Mouse (Mus musculus) heart, adult 2 months (tissue): ENCODE measurements around the gene Cerkl.

ENCODE experiments used
- CTCF ChIP-seq: fragments of 200-600 bp; IDR thresholded peaks from 2 replicates; pipeline ENCODE4 v1.8.1; 2022; ENCODE audit warnings: antibody characterized with exemption, mild to moderate bottlenecking, moderate library complexity
- EP300 ChIP-seq: fragments of 200-500 bp; IDR thresholded peaks from 2 replicates; pipeline ENCODE4 v1.6.1; 2011; ENCODE audit warnings: low read depth, low read length, control low read depth; ENCODE audit not compliant: insufficient read depth

GRCm38 (mm10) chr2:79352100-79352802 lies 104.3 kb downstream of the Cerkl start:
- TF ChIP-seq CTCF, result no peak
- no peak for TF ChIP-seq EP300
